Mouse (Mus musculus) embryonic facial prominence, embryonic 10.5 days (tissue): ENCODE measurements around the gene 1500009C09Rik. TPM values are rescaled to one million over a fixed set of nuclear protein-coding genes. Genes with fewer than 3 reads are reported as not detected.

Source experiments
- DNase-seq: peaks from one replicate; pipeline ENCODE4 v3.0.0-alpha.2; 2017; ENCODE audit warnings: low spot score
- H3K27ac ChIP-seq: fragments of 300-500 bp; sonication (generic); replicated peaks from 2 replicates; pipeline ENCODE4 v1.5.1; 2016; ENCODE audit warnings: mild to moderate bottlenecking
- H3K27me3 ChIP-seq: fragments of 300-500 bp; sonication (generic); replicated peaks from 2 replicates; pipeline ENCODE4 v1.6.1; 2016; ENCODE audit warnings: low read depth, mild to moderate bottlenecking; ENCODE audit not compliant: poor library complexity, severe bottlenecking
- H3K36me3 ChIP-seq: fragments of 300-500 bp; sonication (generic); replicated peaks from 2 replicates; pipeline ENCODE4 v1.6.1; 2016; ENCODE audit warnings: mild to moderate bottlenecking, moderate library complexity
- H3K4me1 ChIP-seq: fragments of 300-500 bp; sonication (generic); 2 replicates; pipeline ENCODE4 v1.6.1; 2016
- H3K4me3 ChIP-seq: fragments of 300-500 bp; sonication (generic); 2 replicates; pipeline ENCODE4 v1.5.1; 2016; ENCODE audit warnings: mild to moderate bottlenecking, moderate library complexity
- H3K9me3 ChIP-seq: fragments of 300-500 bp; sonication (generic); 2 replicates; pipeline ENCODE4 v1.6.1; 2016; ENCODE audit warnings: mild to moderate bottlenecking
- WGBS: fragments of 180-500 bp; shearing (Covaris S2); methylation state at CpG from one replicate; pipeline ENCODE4 v1.1.7; 2016; 5-methylcytosine and 5-hydroxymethylcytosine counted together
- polyA plus RNA-seq: library from polyadenylated mRNA; unstranded; fragments of >200 nt; fragmentation: Nextera tagmentation; extraction: Ambion mirVana; gene quantifications from 2 replicates; pipeline ENCODE4 v1.2.1, GENCODE M21; 2016

The 1500009C09Rik gene
- polyA plus RNA-seq: not detected in 2 replicates

DNA sequence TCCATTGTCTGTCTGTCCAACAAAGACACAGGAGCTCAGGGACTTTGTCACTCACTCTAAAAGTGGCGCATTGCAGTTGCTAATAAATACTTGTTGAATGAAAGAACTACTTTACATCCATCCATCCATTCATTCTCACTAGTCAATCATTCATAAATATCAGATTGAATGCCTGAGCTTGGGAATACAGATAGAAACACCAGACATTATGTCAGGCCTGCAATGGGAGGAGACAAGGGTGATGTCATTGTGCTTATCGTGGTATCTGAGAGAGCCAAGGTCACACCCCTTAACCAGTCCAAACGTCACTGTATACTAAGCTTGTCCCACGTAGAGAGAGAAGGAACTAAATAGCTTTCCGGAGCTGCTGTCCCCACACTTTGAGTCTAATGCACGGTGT, at the start of gene 1500009C09Rik:
Gene 1500009C09Rik (plus strand): TSS at position 301 of the 400 bp plus-strand sequence.
- peaks cover 3% of the 10 kb centered on the region; the same call in 1 of the 2 replicates for H3K9me3 ChIP-seq
- 89% methylated on average over 6 of the region's 6 CpGs for WGBS
- H3K27ac ChIP-seq: no peak within 1 kb of the TSS

GRCm38 (mm10) chr15:82203090-82203489, 49.1 kb upstream of the 1500009C09Rik start:
- no peak overlapping the region for H3K4me3 ChIP-seq
- peaks cover 31% of the 10 kb centered on the region for H3K4me1 ChIP-seq
- no peaks in the 10 kb centered on the region for H3K9me3 ChIP-seq
- peaks cover 36% of the 10 kb centered on the region for H3K27me3 ChIP-seq
- DNase-seq: no peak
- H3K36me3 ChIP-seq: peaks cover 92% of the 10 kb centered on the region
- WGBS: 96% methylated on average over 10 of the region's 10 CpGs
- no peak overlapping the region for H3K27ac ChIP-seq

More for the DNA sequence above, at the start of gene 1500009C09Rik:
- no peaks in the 10 kb centered on the region for H3K36me3 ChIP-seq
- H3K4me3 ChIP-seq: no peak within 1 kb of the TSS
- peaks cover 20% of the 10 kb centered on the region for H3K4me1 ChIP-seq
- no peak for DNase-seq
- peaks cover 6% of the 10 kb centered on the region for H3K27me3 ChIP-seq

GRCm38 (mm10) chr15:82203611-82204351, 48.4 kb upstream of the 1500009C09Rik start:
- 0 out of 2 replicates have a peak overlapping the region, but pooled peaks have one; percentile 10 for H3K27ac ChIP-seq

DNA sequence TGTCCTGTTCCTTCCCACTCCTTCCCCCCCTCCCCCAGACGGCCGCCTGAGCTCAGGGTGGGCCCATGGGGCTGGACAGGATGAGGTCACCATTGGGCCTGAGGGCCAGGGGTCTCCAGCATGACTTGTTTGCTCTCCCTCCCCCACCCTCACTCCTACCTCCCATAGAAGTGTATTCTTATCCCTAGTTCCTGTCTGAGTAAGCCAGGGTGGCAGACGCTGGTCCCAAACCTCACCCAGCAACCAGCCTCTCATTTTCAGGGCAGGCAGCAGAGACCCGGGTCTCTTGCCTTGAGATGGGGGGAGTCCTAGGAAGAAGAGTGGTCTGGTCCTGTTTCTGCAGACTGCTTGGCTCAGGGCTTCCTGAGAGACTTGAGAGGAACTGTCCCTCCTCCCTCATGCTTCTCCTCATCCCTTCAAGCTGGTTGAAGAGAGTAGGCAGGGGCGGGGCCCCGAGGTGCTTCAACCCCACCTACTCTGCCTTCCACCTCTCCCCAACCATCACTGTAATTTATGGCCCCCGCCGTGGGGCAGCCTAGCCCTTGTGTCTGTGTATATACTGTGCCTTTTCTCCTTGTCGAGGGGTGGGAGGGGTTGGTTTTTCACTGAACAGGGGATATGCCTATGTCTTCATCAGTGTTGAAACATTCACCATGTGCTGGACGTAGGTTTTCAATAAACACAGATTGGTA, 47.4 kb upstream of the 1500009C09Rik start:
- 0 out of 2 replicates have a peak overlapping the region, but pooled peaks have one; percentile 1 for H3K27ac ChIP-seq
- peaks cover 31% of the 10 kb centered on the region for H3K4me1 ChIP-seq
- DNase-seq: no peak
- no peak overlapping the region for H3K4me3 ChIP-seq
- 54% methylated on average over 10 of the region's 10 CpGs for WGBS
- no peaks in the 10 kb centered on the region for H3K9me3 ChIP-seq
- H3K36me3 ChIP-seq: peaks cover 75% of the 10 kb centered on the region
- H3K27me3 ChIP-seq: peaks cover 53% of the 10 kb centered on the region

More at GRCm38 (mm10) chr15:82203611-82204351, 48.4 kb upstream of the 1500009C09Rik start:
- no peaks in the 10 kb centered on the region for H3K9me3 ChIP-seq
- peaks cover 86% of the 10 kb centered on the region for H3K36me3 ChIP-seq
- H3K4me3 ChIP-seq: no peak overlapping the region
- DNase-seq: no peak
- WGBS: 77% methylated on average over 20 of the region's 20 CpGs
- H3K4me1 ChIP-seq: peaks cover 31% of the 10 kb centered on the region
- H3K27me3 ChIP-seq: peaks cover 43% of the 10 kb centered on the region

- Histone ChIP-seq H3K27me3 (peaks cover 71% of the 10 kb centered on the region), H3K4me1 (peaks cover 43% of the 10 kb centered on the region), H3K27ac (no peak overlapping the region), H3K4me3 (no peak overlapping the region), H3K36me3 (peaks cover 58% of the 10 kb centered on the region), H3K9me3 (no peaks in the 10 kb centered on the region)
- DNase-seq: no peak
- WGBS: 58% methylated on average over 9 of the region's 9 CpGs
These were observed 45.7 kb upstream of the 1500009C09Rik start for GRCm38 (mm10) chr15:82206365-82207104.

DNA sequence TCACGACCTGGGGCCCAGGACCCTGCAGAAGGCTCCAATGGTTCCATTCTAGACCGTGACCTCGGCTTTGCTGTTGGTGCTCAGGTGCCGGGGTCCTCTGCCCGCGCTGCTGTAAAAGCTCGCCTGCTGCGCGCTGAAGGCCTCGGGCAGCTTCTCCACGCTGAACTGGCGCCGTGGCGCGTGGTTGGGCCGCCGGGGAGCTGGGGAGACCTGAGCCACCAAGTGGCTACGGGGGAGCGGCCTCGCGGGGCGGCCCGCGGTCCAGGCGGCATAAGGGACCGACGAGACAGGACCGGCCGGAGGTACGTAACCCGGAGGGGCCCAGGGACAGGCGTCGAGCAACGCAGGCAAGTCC, 45.1 kb upstream of the 1500009C09Rik start:
- WGBS: 8% methylated on average over 34 of the region's 34 CpGs
- H3K9me3 ChIP-seq: no peaks in the 10 kb centered on the region
- H3K36me3 ChIP-seq: peaks cover 53% of the 10 kb centered on the region
- H3K27ac ChIP-seq: no peak overlapping the region
- no peak for DNase-seq
- H3K4me1 ChIP-seq: peaks cover 49% of the 10 kb centered on the region
- H3K4me3 ChIP-seq: peak overlapping the region; percentile 33
- H3K27me3 ChIP-seq: peaks cover 76% of the 10 kb centered on the region

DNA sequence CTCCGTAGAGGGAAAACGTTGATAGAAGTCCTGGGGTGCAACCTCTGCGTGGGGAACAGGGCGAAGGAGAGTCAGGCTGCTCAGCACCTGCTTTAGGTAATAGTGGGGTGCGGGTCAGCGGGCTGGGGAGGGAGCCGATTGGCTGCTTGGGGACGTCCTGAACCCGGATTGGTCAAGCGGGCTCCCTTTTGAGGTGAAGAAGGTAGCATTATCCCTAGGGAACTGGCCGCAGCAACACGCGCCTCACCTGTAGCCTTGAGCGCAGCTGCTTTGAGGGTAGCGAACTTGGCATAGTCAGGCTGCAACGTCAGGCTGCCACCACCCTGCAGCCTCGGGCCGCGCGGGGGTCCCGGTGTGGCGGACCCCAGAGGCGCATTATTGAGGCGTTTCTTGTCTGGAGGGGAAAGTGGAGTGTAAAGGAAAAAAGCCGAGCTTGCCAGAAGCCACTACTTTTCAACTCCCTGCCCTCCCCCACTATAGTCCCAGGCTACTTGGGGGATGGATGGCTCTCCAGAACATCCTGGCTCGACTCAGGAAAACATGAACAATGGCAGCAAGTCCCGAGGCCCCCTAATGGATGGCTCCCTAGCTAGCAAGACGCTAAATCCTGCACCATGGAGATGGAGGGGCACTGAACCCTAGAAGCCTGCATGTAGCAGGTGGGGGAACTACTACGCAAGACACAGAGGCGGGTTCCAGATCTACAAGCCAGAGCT, 44.5 kb upstream of the 1500009C09Rik start:
- H3K4me3 ChIP-seq: peak overlapping the region; percentile 33

GRCm38 (mm10) chr15:82208307-82208706, 43.9 kb upstream of the 1500009C09Rik start:
- DNase-seq: no peak
- peaks cover 61% of the 10 kb centered on the region for H3K4me1 ChIP-seq
- 81% methylated on average over 8 of the region's 8 CpGs for WGBS

More for the DNA sequence above, 44.5 kb upstream of the 1500009C09Rik start:
- Histone ChIP-seq H3K4me1 (peaks cover 54% of the 10 kb centered on the region), H3K27me3 (peaks cover 82% of the 10 kb centered on the region), H3K27ac (no peak overlapping the region), H3K36me3 (peaks cover 47% of the 10 kb centered on the region), H3K9me3 (no peaks in the 10 kb centered on the region)
- WGBS: 11% methylated on average over 30 of the region's 30 CpGs
- DNase-seq: no peak

DNA sequence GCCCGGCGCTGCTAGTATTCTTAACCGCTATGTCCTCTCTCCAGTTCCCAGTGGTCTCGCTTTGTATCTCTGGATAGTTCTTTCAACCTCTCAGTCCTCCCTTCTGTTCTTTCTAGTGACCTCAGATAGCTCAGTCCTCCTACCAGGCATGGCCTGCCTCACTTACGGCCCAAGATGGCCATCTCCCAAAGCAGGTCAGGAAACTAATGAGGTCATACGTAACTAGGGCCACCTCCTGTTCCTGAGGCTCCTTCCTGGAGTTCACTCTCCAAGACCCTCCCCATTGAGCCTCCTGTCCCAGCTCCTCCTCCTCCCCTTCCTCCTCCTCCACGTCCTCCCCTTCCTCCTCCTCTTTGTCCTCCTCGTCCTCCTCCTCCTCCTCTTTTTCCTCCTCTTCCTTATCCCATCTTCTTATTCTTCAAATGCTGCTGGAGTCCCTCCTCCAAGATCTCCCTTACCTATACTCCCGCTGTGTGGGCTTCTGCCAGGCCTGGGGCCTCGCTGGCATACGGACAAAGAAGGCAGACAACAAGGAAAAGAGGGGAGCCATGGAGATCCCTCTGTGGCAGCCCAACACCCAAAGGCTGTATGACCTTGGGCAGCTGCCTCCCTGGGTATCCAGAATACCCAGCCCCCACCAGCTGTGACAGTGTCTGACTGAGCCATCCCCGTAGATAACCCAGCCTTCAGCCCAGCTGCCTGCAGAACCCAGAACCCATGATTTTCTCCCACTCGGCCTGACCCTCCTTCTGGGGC, 42.7 kb upstream of the 1500009C09Rik start:
- H3K27me3 ChIP-seq: peaks cover 100% of the 10 kb centered on the region
- H3K4me1 ChIP-seq: peaks cover 55% of the 10 kb centered on the region
- no peak for DNase-seq
- H3K36me3 ChIP-seq: peaks cover 29% of the 10 kb centered on the region
- H3K4me3 ChIP-seq: no peak overlapping the region
- 79% methylated on average over 13 of the region's 13 CpGs for WGBS
- no peak overlapping the region for H3K27ac ChIP-seq
- H3K9me3 ChIP-seq: no peaks in the 10 kb centered on the region

More at GRCm38 (mm10) chr15:82208307-82208706, 43.9 kb upstream of the 1500009C09Rik start:
- H3K27me3 ChIP-seq: peaks cover 88% of the 10 kb centered on the region
- H3K36me3 ChIP-seq: peaks cover 40% of the 10 kb centered on the region
- H3K27ac ChIP-seq: no peak overlapping the region
- no peaks in the 10 kb centered on the region for H3K9me3 ChIP-seq
- H3K4me3 ChIP-seq: no peak overlapping the region

DNA sequence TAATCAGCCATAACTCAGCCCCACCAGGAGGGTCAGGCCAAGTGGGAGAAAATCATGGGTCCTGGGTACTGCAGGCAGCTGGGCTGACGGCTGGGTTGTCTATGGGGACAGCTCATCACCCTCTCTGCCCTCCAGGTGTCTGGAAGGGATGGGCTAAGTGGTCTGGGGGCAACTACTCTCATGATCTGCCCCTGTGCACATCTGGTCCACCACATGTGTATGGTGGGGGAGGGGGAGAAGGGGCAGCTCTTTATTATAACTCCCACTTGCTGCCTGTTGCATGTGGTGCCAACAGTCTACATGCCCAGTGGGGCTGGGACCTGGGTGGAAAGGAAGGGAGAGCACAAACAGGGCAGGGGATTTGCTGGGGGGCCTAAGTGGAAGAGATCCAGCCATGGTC, 41.4 kb upstream of the 1500009C09Rik start:
- H3K4me3 ChIP-seq: 0 out of 2 replicates have a peak overlapping the region, but pooled peaks have one; percentile 61
- H3K4me1 ChIP-seq: peaks cover 61% of the 10 kb centered on the region
- no peak overlapping the region for H3K27ac ChIP-seq
- no peak for DNase-seq
- peaks cover 100% of the 10 kb centered on the region for H3K27me3 ChIP-seq
- H3K36me3 ChIP-seq: peaks cover 15% of the 10 kb centered on the region
- no peaks in the 10 kb centered on the region for H3K9me3 ChIP-seq
- 47% methylated on average over 1 of the region's 1 CpGs for WGBS

GRCm38 (mm10) chr15:82211281-82211680, 40.9 kb upstream of the 1500009C09Rik start:
- Histone ChIP-seq H3K4me1 (peaks cover 62% of the 10 kb centered on the region), H3K27ac (no peak overlapping the region), H3K36me3 (peaks cover 11% of the 10 kb centered on the region), H3K4me3 (peak overlapping the region; percentile 61), H3K27me3 (peaks cover 100% of the 10 kb centered on the region), H3K9me3 (no peaks in the 10 kb centered on the region)
- DNase-seq: no peak
- WGBS: 1% methylated on average over 11 of the region's 11 CpGs
